Comparison of ENCODE assay signal across 8 mouse cellular contexts in the genomic region with DNA sequence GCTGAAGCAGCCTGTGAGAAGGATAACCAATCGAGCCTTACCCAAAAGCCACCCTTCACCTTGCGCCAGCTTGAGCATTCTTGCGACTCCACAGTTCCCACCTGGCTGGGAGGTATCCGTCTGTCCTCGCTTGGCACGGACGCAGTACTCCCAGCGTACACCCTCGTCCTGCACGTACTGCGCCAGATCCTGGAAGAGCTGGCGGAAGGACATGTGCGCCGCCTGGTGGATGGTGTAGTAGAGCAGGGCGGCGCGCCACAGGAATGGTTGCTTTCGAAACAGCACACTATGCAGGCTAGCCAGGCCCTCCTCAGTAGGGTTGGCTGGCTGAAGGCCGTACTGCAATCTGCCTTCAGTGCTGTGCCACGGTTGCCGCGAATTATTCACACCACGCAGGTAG. TPM values are rescaled to one million over a fixed set of nuclear protein-coding genes. Genes with fewer than 3 reads are reported as not detected.
DNase-seq lines count a peak whose midpoint lies in the region; ATAC-seq and TF ChIP-seq lines count a peak whose summit lies in the region.

No protein-coding gene starts in this region.

- no peak overlapping the region for H3K9ac ChIP-seq in hindbrain, embryonic 12.5 days
- no peak overlapping the region for H3K9ac ChIP-seq in hindbrain, embryonic 16.5 days (ENCODE audit: low read depth, low read length)
- no peak overlapping the region for H3K9ac ChIP-seq in heart, embryonic 15.5 days
- no peak overlapping the region; the same call in 1 of the 2 replicates for H3K9ac ChIP-seq in liver, embryonic 11.5 days (ENCODE audit: low read depth, low read length)

- peak; percentile 74 to 78 for DNase-seq in cerebellum, postnatal 10 days
- DNase-seq in liver, embryonic 11.5 days (ENCODE audit: low spot score): peak; percentile 69
- DNase-seq in retina, embryonic 14.5 days (ENCODE audit: low spot score): peak; percentile 60
- no peak for DNase-seq in right cerebral cortex, adult 2 months (ENCODE audit: low spot score in 2 of 2)

- no peak overlapping the region for H3K4me3 ChIP-seq in hindbrain, embryonic 12.5 days
- H3K4me3 ChIP-seq in hindbrain, embryonic 16.5 days (ENCODE audit: low read length): no peak overlapping the region
- H3K4me3 ChIP-seq in E14TG2a.4 (replicated peaks; ENCODE audit: low read length): peak overlapping the region; percentile 67
- no peak overlapping the region for H3K4me3 ChIP-seq in heart, embryonic 15.5 days
- H3K4me3 ChIP-seq in liver, embryonic 11.5 days (ENCODE audit: low read depth, low read length): no peak overlapping the region

- H3K9me3 ChIP-seq in hindbrain, embryonic 12.5 days (replicated peaks): no peaks in the 10 kb centered on the region
- H3K9me3 ChIP-seq in hindbrain, embryonic 16.5 days (ENCODE audit: control insufficient read depth, low read length): no peaks in the 10 kb centered on the region
- H3K9me3 ChIP-seq in E14TG2a.4 (ENCODE audit: low read length): no peaks in the 10 kb centered on the region
- no peaks in the 10 kb centered on the region for H3K9me3 ChIP-seq in heart, embryonic 15.5 days (replicated peaks)
- H3K9me3 ChIP-seq in liver, embryonic 11.5 days (ENCODE audit: control insufficient read depth, low read length): no peaks in the 10 kb centered on the region

- no peak overlapping the region for H3K27ac ChIP-seq in hindbrain, embryonic 12.5 days
- H3K27ac ChIP-seq in hindbrain, embryonic 16.5 days (ENCODE audit: low read depth, low read length): no peak overlapping the region
- H3K27ac ChIP-seq in heart, embryonic 15.5 days: no peak overlapping the region
- H3K27ac ChIP-seq in liver, embryonic 11.5 days (ENCODE audit: low read depth, low read length): no peak overlapping the region

- peaks cover 45% of the 10 kb centered on the region for H3K27me3 ChIP-seq in hindbrain, embryonic 12.5 days
- peaks cover 7% of the 10 kb centered on the region for H3K27me3 ChIP-seq in hindbrain, embryonic 16.5 days (replicated peaks; ENCODE audit: control insufficient read depth, insufficient read depth, low read length)
- peaks cover 68% of the 10 kb centered on the region for H3K27me3 ChIP-seq in E14TG2a.4 (ENCODE audit: insufficient read depth, low read length)
- H3K27me3 ChIP-seq in heart, embryonic 15.5 days: peaks cover 30% of the 10 kb centered on the region
- peaks cover 48% of the 10 kb centered on the region for H3K27me3 ChIP-seq in liver, embryonic 11.5 days (replicated peaks; ENCODE audit: control insufficient read depth, insufficient read depth, low read length)

- peak; percentile 91 for TF ChIP-seq CTCF in E14TG2a.4 (conservative IDR thresholded peaks at IDR 0.05; ENCODE audit: low read length)

- peaks cover 47% of the 10 kb centered on the region for H3K36me3 ChIP-seq in hindbrain, embryonic 12.5 days
- peaks cover 21% of the 10 kb centered on the region for H3K36me3 ChIP-seq in hindbrain, embryonic 16.5 days (ENCODE audit: control insufficient read depth, insufficient read depth, low read length)
- H3K36me3 ChIP-seq in E14TG2a.4 (ENCODE audit: insufficient read depth, low read length): peaks cover 38% of the 10 kb centered on the region
- no peaks in the 10 kb centered on the region for H3K36me3 ChIP-seq in heart, embryonic 15.5 days
- no peaks in the 10 kb centered on the region for H3K36me3 ChIP-seq in liver, embryonic 11.5 days (ENCODE audit: control insufficient read depth, insufficient read depth, low read length)

- peak; percentile 27; the same call in 1 of the 2 replicates for ATAC-seq in hindbrain, embryonic 12.5 days (ENCODE audit: low FRiP score)
- no peak for ATAC-seq in hindbrain, embryonic 16.5 days
- no peak for ATAC-seq in heart, embryonic 15.5 days (replicated peaks; ENCODE audit: insufficient number of reproducible peaks, insufficient read depth, low FRiP score, low read depth)
- ATAC-seq in liver, embryonic 11.5 days (replicated peaks; ENCODE audit: low FRiP score): peak; percentile 76

- no peak overlapping the region for H3K4me2 ChIP-seq in hindbrain, embryonic 12.5 days (replicated peaks)
- no peak overlapping the region for H3K4me2 ChIP-seq in hindbrain, embryonic 16.5 days (ENCODE audit: low read length)
- peak overlapping the region; percentile 11; the same call in 1 of the 2 replicates for H3K4me2 ChIP-seq in heart, embryonic 15.5 days
- H3K4me2 ChIP-seq in liver, embryonic 11.5 days: peak overlapping the region; percentile 33

- 21% methylated on average over 23 of the region's 23 CpGs for WGBS in hindbrain, embryonic 12.5 days
- 31% methylated on average over 23 of the region's 23 CpGs for WGBS in hindbrain, embryonic 16.5 days
- WGBS in heart, embryonic 15.5 days: 31% methylated on average over 23 of the region's 23 CpGs
- 27% methylated on average over 23 of the region's 23 CpGs for WGBS in liver, embryonic 11.5 days

- peaks cover 34% of the 10 kb centered on the region for H3K4me1 ChIP-seq in hindbrain, embryonic 12.5 days
- peaks cover 28% of the 10 kb centered on the region for H3K4me1 ChIP-seq in hindbrain, embryonic 16.5 days (ENCODE audit: control insufficient read depth, insufficient read depth, low read depth, low read length)
- peaks cover 62% of the 10 kb centered on the region for H3K4me1 ChIP-seq in E14TG2a.4 (replicated peaks; ENCODE audit: low read depth, low read length)
- H3K4me1 ChIP-seq in heart, embryonic 15.5 days (replicated peaks): peaks cover 17% of the 10 kb centered on the region
- H3K4me1 ChIP-seq in liver, embryonic 11.5 days (replicated peaks; ENCODE audit: control insufficient read depth, insufficient read depth, low read length): peaks cover 12% of the 10 kb centered on the region

RNA-seq across cellular contexts. Expression of a gene that starts 6.6 kb away (rescaled TPM):
- 63.2 and 74.0 TPM in 2 replicates for polyA plus RNA-seq in hindbrain, embryonic 12.5 days (2016; fragmentation: Nextera tagmentation; extraction: Ambion mirVana)
- 126 and 153 TPM in 2 replicates for polyA plus RNA-seq in hindbrain, embryonic 16.5 days (2015; fragmentation: Nextera tagmentation; extraction: Ambion mirVana)
- polyA plus RNA-seq in heart, embryonic 15.5 days (2015; fragmentation: Nextera tagmentation; extraction: Ambion mirVana): 4.9 and 6.7 TPM in 2 replicates
- 4.7 and 5.1 TPM in 2 replicates for polyA plus RNA-seq in liver, embryonic 11.5 days (2014; fragmentation: Nextera tagmentation; extraction: Ambion mirVana)

RNA-seq across cellular contexts. Expression of a gene that starts 7.1 kb away (rescaled TPM):
- polyA plus RNA-seq in hindbrain, embryonic 12.5 days (2016; fragmentation: Nextera tagmentation; extraction: Ambion mirVana): 2.7 and 4.0 TPM in 2 replicates
- polyA plus RNA-seq in hindbrain, embryonic 16.5 days (2015; fragmentation: Nextera tagmentation; extraction: Ambion mirVana): 6.2 TPM in 2 replicates
- 3.8 and 4.7 TPM in 2 replicates for polyA plus RNA-seq in heart, embryonic 15.5 days (2015; fragmentation: Nextera tagmentation; extraction: Ambion mirVana)
- polyA plus RNA-seq in liver, embryonic 11.5 days (2014; fragmentation: Nextera tagmentation; extraction: Ambion mirVana): 0.14 and 0.51 TPM in 2 replicates

RNA-seq across cellular contexts. Expression of a gene that starts 12.8 kb away (rescaled TPM):
- polyA plus RNA-seq in hindbrain, embryonic 12.5 days (2016; fragmentation: Nextera tagmentation; extraction: Ambion mirVana): 12.7 and 15.7 TPM in 2 replicates
- 9.4 and 12.3 TPM in 2 replicates for polyA plus RNA-seq in hindbrain, embryonic 16.5 days (2015; fragmentation: Nextera tagmentation; extraction: Ambion mirVana)
- 12.3 and 14.2 TPM in 2 replicates for polyA plus RNA-seq in heart, embryonic 15.5 days (2015; fragmentation: Nextera tagmentation; extraction: Ambion mirVana)
- polyA plus RNA-seq in liver, embryonic 11.5 days (2014; fragmentation: Nextera tagmentation; extraction: Ambion mirVana): 13.7 and 19.6 TPM in 2 replicates

RNA-seq across cellular contexts. Expression of a gene that starts 13.5 kb away (rescaled TPM):
- polyA plus RNA-seq in hindbrain, embryonic 12.5 days (2016; fragmentation: Nextera tagmentation; extraction: Ambion mirVana): 0.23 TPM in 1 of 2 replicates, not detected in the other
- polyA plus RNA-seq in hindbrain, embryonic 16.5 days (2015; fragmentation: Nextera tagmentation; extraction: Ambion mirVana): 0.80 and 1.2 TPM in 2 replicates
- 0.13 and 0.30 TPM in 2 replicates for polyA plus RNA-seq in heart, embryonic 15.5 days (2015; fragmentation: Nextera tagmentation; extraction: Ambion mirVana)
- 0.19 TPM in 1 of 2 replicates, not detected in the other for polyA plus RNA-seq in liver, embryonic 11.5 days (2014; fragmentation: Nextera tagmentation; extraction: Ambion mirVana)

RNA-seq across cellular contexts. Expression of a gene that starts 14.4 kb away (rescaled TPM):
- polyA plus RNA-seq in hindbrain, embryonic 12.5 days (2016; fragmentation: Nextera tagmentation; extraction: Ambion mirVana): 68.8 and 69.9 TPM in 2 replicates
- polyA plus RNA-seq in hindbrain, embryonic 16.5 days (2015; fragmentation: Nextera tagmentation; extraction: Ambion mirVana): 37.3 and 46.7 TPM in 2 replicates
- 38.3 and 61.5 TPM in 2 replicates for polyA plus RNA-seq in heart, embryonic 15.5 days (2015; fragmentation: Nextera tagmentation; extraction: Ambion mirVana)
- 266 and 301 TPM in 2 replicates for polyA plus RNA-seq in liver, embryonic 11.5 days (2014; fragmentation: Nextera tagmentation; extraction: Ambion mirVana)

Comparison
In these comparisons a context has a peak if more than half of its experiments do, and no peak if none do; other contexts are left out.
1. ATAC-seq: peak in hindbrain, embryonic 12.5 days (single experiment) and liver, embryonic 11.5 days (single experiment); none in hindbrain, embryonic 16.5 days (single experiment) and heart, embryonic 15.5 days (single experiment).
2. H3K4me2 ChIP-seq: peak in heart, embryonic 15.5 days (single experiment) and liver, embryonic 11.5 days (single experiment); none in hindbrain, embryonic 12.5 days (single experiment) and hindbrain, embryonic 16.5 days (single experiment).
3. DNase-seq: peak in cerebellum, postnatal 10 days (2 of 2), liver, embryonic 11.5 days (single experiment) and retina, embryonic 14.5 days (single experiment); none in right cerebral cortex, adult 2 months (0 of 2).